Mouse (Mus musculus): ENCODE measurements at regions not wholly inside any gene's neighbourhood (a gene's known extent, or its start where the extent isn't known, plus 50 kb on each side); places are given as distances from the start of the nearest gene placed in this dataset.

- in situ Hi-C loops (cut with MboI, MseI): no loop called here
These were observed 348.9 kb downstream of the Prdm2 start for GRCm38 (mm10) chr4:142863939-142864338.

DNA sequence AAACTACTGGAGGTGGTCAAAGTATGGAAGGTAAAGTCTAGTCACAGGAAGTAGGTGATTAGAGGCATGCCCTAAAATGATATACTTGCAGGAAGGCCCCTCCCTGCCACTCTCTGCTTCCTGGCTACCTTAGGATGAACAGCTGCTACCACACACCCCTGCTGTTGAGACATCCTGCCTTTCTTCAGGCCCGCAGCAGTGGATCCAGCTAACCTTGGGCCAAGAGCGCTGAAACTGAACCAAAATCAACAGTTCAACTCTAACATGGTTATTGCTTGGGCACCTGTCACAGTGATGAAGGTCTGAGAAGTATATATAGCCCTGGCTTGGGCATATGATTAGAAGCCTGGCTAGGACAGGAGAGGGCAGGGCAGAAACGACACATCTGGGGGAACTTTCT is 352.4 kb downstream of the Prdm2 start:
- in situ Hi-C loops (cut with MboI, MseI): no loop called here

DNA sequence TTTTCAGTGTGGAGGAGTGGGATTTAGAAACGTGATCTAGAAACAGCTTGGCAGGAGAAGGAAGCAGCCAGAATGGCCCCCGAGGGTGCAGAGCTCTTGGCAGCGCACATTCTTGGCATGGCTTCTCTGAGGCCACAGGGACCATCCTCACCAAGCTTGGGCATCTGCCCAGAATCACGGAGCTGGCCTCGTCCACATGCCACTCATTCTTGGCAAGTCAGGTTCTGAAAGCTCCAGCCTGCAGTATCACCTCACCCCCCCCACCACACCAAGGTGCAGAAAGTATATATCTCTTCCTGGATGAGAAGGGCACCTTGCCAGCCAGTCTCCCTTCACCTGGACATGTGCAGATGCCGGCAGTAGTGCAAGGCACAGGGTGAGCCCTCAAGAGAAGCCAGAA is 356.2 kb downstream of the Prdm2 start:
- in situ Hi-C loops (cut with MboI, MseI): no loop called here

DNA sequence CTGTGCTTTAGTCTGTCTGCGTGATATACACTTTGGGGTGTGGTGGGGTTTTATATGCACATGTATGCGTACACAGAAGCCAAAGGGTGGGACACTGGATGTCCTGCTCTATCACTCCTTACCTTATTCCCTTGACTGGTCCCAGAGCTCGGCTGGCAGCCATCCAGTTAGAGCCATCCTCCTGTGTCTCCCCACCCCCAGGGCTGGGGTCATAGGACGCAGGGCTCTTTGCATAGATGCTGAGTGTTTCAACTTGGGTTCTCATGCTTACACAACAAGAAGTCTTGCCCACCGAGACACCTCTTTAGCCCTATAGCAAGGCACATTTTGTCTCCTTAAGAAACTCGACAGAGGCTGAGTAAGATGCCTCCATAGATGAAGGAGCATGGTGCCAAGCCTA is 357.2 kb downstream of the Prdm2 start:
- in situ Hi-C loops (cut with MboI, MseI): no loop called here

DNA sequence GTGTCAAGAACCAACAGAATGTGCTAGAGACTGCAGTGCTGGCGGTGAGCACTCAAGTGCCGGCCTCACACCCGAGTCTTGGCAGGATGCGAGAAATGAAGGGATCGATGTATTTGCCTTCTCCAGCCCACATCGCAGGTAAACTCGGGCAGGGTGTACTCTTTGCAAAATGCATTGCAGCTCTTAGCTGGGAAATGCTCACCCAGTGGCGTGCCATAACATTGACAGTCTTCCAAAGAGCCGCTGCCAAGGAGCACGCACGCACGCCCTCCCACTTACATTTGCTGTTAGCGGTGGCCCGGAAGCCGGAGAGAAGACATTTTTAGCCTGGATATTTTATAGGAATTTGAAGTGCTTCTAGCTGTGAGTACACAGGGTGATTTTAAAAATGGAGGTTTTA is 358.9 kb downstream of the Prdm2 start:
- in situ Hi-C loops (cut with MboI, MseI): no loop called here

GRCm38 (mm10) chr4:142845066-142845696 is 367.6 kb downstream of the Prdm2 start:
- in situ Hi-C loops (cut with MboI, MseI): no loop called here

DNA sequence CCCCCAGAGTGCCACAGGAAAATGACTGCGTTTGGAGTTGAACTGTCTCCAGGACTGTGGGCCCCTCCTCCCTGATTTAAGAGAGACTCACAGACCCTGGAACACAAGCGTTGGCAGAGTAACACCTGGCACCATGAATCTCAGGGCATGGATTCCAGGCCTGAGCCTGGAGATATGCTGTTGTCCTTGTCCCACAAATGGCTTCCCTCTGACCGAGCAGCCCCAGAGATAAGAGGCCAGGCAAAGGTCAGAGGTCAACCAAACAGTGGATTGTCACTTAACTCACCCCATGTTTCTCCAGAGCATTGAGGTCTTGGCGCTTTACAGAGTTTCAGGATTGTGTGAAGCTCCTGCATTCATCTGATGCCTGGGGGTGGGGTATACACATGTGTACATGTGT is 373.3 kb downstream of the Prdm2 start:
- in situ Hi-C loops (cut with MboI, MseI): no loop called here

DNA sequence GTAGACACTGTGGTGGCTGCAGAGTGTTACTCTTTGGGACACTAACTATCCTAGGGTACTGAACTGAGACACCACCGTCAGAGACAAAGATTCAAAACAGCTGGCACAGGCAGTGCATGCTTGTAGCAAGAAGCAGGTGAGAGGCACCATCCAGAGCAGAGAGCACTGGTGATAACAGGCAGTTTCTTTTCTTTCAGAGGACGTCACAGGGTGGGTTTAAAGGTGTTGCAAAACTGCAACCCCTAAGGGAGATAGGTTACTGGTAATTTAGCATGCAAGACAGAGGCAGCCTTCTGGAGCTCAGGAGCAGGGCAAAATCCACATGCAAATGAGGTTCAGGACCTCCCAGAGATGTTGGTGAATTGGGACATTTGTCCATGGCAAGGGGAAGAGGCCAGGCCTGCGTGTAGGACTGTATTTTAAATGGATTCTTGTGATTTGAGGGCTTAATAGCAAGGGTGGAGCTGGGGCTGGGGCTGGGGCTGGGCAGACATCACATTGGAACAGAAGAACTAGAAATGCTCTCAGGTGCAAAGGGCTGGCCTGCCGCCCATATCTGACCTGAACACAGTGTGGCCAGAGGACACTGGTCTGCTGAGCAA is 374.3 kb downstream of the Prdm2 start:
- in situ Hi-C loops (cut with MboI, MseI): no loop called here

- in situ Hi-C loops (cut with MboI, MseI): no loop called here
These were observed 375.2 kb downstream of the Prdm2 start for GRCm38 (mm10) chr4:142837636-142838035.

DNA sequence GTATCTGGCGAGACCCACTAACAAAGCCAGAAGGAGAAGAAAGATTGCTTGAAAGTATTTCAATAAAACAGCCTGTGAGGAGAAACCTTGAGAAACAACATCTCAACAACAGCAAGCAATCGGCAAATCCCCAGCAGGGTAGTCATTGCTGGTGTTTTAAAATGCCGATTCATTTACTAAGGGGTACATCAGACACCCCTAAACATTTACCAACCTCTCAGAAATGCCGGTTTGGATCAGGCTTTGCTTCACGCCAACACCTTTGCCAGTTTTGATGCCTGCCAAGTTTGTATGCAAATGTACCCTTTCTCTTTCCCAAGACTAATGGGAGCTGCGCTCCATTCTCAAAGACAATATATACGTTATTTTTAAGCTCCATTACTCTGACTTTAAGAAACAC is 383.1 kb downstream of the Prdm2 start:
- in situ Hi-C loops (cut with MboI, MseI): no loop called here

- in situ Hi-C loops (cut with MboI, MseI): no loop called here
These were observed 383.8 kb downstream of the Prdm2 start for GRCm38 (mm10) chr4:142828969-142829368.

DNA sequence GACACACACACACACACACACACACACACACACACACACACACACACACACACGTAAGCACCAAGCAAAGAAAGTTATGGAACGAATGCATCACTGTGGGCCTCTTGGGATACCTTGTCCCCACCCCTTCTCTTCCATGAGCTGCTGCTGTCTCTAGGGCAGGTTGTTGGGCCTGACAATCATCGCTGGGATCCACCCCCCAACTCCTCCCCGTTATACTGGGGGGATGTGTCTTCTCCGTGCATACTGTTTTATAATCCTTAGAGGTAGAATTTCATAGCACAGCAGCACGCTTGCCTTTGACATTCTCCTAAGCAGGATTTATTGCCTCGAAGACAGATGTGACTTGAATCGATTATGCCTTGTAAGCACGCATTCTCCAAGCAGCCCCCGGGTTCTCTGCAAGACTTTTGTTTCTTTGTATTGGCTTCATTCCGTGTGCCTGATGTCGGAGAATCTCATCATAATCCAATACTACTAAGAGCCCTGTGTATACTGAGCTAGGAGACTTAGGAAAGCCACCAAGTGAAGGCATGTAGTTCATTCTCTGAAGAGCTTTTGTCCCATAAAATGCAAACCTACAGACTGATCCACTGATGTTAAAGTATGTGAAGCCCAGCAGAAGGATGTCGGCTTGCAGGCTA is 386.4 kb downstream of the Prdm2 start:
- in situ Hi-C loops (cut with MboI, MseI): no loop called here

GRCm38 (mm10) chr4:142825786-142826185 is 387.0 kb downstream of the Prdm2 start:
- in situ Hi-C loops (cut with MboI, MseI): no loop called here

- in situ Hi-C loops (cut with MboI, MseI): no loop called here
These were observed 394.4 kb downstream of the Prdm2 start for GRCm38 (mm10) chr4:142818440-142818839.

- in situ Hi-C loops (cut with MboI, MseI): no loop called here
These were observed 395.8 kb downstream of the Prdm2 start for GRCm38 (mm10) chr4:142816986-142817385.

- in situ Hi-C loops (cut with MboI, MseI): no loop called here
These were observed 409.0 kb downstream of the Prdm2 start for GRCm38 (mm10) chr4:142803819-142804218.

- in situ Hi-C loops (cut with MboI, MseI): no loop called here
These were observed 413.5 kb downstream of the Prdm2 start for GRCm38 (mm10) chr4:142799291-142799690.

- in situ Hi-C loops (cut with MboI, MseI): no loop called here
These were observed 414.0 kb downstream of the Prdm2 start for GRCm38 (mm10) chr4:142798834-142799233.

DNA sequence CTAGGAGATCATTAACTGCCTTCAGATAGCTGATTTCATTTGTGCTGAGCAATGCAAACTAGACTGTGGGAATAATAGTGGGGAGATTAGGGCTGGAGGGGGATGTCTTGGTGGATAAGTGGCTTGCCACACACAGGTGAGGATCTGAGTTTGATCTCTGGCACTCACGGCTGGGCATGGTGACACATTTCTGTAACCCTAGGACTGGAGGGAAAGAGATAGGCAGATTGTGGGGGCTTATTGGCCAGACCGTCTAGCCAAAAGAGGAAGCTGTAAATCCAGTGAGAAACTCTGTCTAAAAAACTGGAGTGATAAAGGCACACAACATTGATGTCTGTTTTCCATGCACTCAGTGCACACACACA is 420.2 kb downstream of the Prdm2 start:
- in situ Hi-C loops (cut with MboI, MseI): no loop called here

- in situ Hi-C loops (cut with MboI, MseI): no loop called here
These were observed 420.8 kb downstream of the Prdm2 start for GRCm38 (mm10) chr4:142791823-142792605.

GRCm38 (mm10) chr4:142789048-142789447 is 423.7 kb downstream of the Prdm2 start:
- in situ Hi-C loops (cut with MboI, MseI): no loop called here

GRCm38 (mm10) chr4:142785386-142785785 is 427.4 kb downstream of the Prdm2 start:
- in situ Hi-C loops (cut with MboI, MseI): no loop called here

Measured in T-helper 17 cell (primary cell).